Mouse (Mus musculus) cerebellum, adult 9-11 months (tissue): Measurements from ENCODE around the gene Syap1.
"Not testable (repeated sequence)": the region's sequence is repeated elsewhere in the genome, so short reads cannot be mapped to it uniquely, and the experiment has no call there.

Experiments used
- DNase-seq: peaks from one replicate; pipeline ENCODE4 v3.0.0; 2022

Gene Syap1

GRCm38 (mm10) chrX:162887931-162888511 lies at the start of gene Syap1:
TSS of gene Syap1 (minus strand) at chrX:162888447.
- DNase-seq = peak; percentile 86

- DNase-seq = no peak
Measured at GRCm38 (mm10) chrX:162931467-162931866, 43.2 kb upstream of the Syap1 start.

GRCm38 (mm10) chrX:162921487-162922125 lies 33.4 kb upstream of the Syap1 start:
- no peak for DNase-seq

- DNase-seq = peak; percentile 8
Measured at GRCm38 (mm10) chrX:162915697-162916096, 27.4 kb upstream of the Syap1 start.

GRCm38 (mm10) chrX:162913651-162914050 lies 25.4 kb upstream of the Syap1 start:
- DNase-seq = no peak

GRCm38 (mm10) chrX:162907554-162907953 lies 19.3 kb upstream of the Syap1 start:
- no peak for DNase-seq

- peak; percentile 49 for DNase-seq
Measured at GRCm38 (mm10) chrX:162902040-162902734, 13.9 kb upstream of the Syap1 start.

GRCm38 (mm10) chrX:162901371-162902039 lies 13.3 kb upstream of the Syap1 start:
- peak; percentile 64 for DNase-seq

GRCm38 (mm10) chrX:162900938-162901337 lies 12.7 kb upstream of the Syap1 start, which contains the start of gene Ctps2:
TSS of gene Ctps2 (plus strand) at chrX:162901238.
- no peak for DNase-seq

GRCm38 (mm10) chrX:162888575-162889223 lies 452 bp upstream of the Syap1 start:
- DNase-seq = peak; percentile 54

GRCm38 (mm10) chrX:162878236-162878635 lies 10.0 kb downstream of the Syap1 start:
- no peak for DNase-seq

GRCm38 (mm10) chrX:162873761-162874160 lies 14.5 kb downstream of the Syap1 start:
- DNase-seq = no peak

- no peak for DNase-seq
Measured at GRCm38 (mm10) chrX:162871734-162872517, 16.3 kb downstream of the Syap1 start.

GRCm38 (mm10) chrX:162868294-162868965 lies 19.8 kb downstream of the Syap1 start:
- no peak for DNase-seq

- no peak for DNase-seq
Measured at GRCm38 (mm10) chrX:162848682-162849081, 39.6 kb downstream of the Syap1 start.

- no peak for DNase-seq
Measured at GRCm38 (mm10) chrX:162845531-162845930, 42.7 kb downstream of the Syap1 start.

GRCm38 (mm10) chrX:162844447-162845100 lies 43.7 kb downstream of the Syap1 start:
- DNase-seq = no peak

GRCm38 (mm10) chrX:162832101-162832500 lies 56.1 kb downstream of the Syap1 start:
- DNase-seq = no peak

- no peak for DNase-seq
Measured at GRCm38 (mm10) chrX:162831542-162831941, 56.7 kb downstream of the Syap1 start.

- no peak for DNase-seq
Measured at GRCm38 (mm10) chrX:162831036-162831435, 57.2 kb downstream of the Syap1 start.

- not testable (repeated sequence) for DNase-seq
Measured at GRCm38 (mm10) chrX:162830313-162830712, 57.9 kb downstream of the Syap1 start.
